Comparison of ENCODE assay signal across 19 mouse cellular contexts in the genomic region with DNA sequence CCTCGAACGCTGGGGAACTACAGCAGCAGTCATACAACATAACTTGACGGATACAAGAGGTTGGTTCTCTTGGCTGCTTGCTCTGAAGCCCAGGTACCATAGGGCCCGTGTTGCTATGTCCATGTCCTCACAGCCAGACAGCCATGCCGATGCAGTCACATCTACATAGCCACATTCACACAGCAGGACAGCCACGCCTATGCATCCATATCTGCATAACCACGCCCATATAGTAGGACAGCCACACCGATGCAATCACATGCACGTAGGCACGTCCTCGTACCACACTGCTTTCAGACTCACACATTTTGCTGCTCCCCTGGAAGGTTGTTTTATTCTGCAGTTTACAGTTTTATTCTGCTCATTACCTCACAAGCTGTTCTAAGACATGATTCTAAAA.
A peak's percentile ranks its signal among the peaks of the same experiment; 100 is the strongest.
DNase-seq lines count a peak whose midpoint lies in the region; ATAC-seq and TF ChIP-seq lines count a peak whose summit lies in the region.
"Had no signal": no experiment of that assay in that cellular context is flagged by ENCODE, and none has a peak within 500 bp of the region (broad histone marks: within the 10 kb centered on the region; RNA-seq: fewer than 3 reads in every experiment).

No protein-coding gene starts in this region.

- DNase-seq in embryo, embryonic 10 days (ENCODE audit: low spot score), result peak; percentile 25
- DNase-seq in embryo, embryonic 9.5 days (ENCODE audit: extremely low spot score), result no peak
- peak; percentile 3 for DNase-seq in ovary, postnatal 36 days (ENCODE audit: low spot score)
- DNase-seq in ovary, postnatal 14 days (ENCODE audit: low spot score), result no peak
- DNase-seq in gonadal fat pad, adult 2 months (ENCODE audit: low read depth), result peak; percentile 13
- peak; percentile 27 for DNase-seq in stomach, postnatal 0 days (ENCODE audit: low spot score)
- DNase-seq in adipocyte (ENCODE audit: low spot score), result no peak
- DNase-seq in right cerebral cortex, postnatal 36 days (ENCODE audit: low spot score in 2 of 2), result no peak
- DNase-seq: cerebellum, postnatal 10 days; gastrocnemius, postnatal 14 days; right cerebral cortex, adult 18-20 months; thymus, postnatal 25 days had no signal

- TF ChIP-seq CTCF in stomach, postnatal 0 days (IDR thresholded peaks at IDR 0.05; ENCODE audit: low read depth), result no peak

- no peaks in the 10 kb centered on the region for H3K4me1 ChIP-seq in stomach, postnatal 0 days (replicated peaks; ENCODE audit: control insufficient read depth, insufficient read depth)
- H3K4me1 ChIP-seq: embryonic facial prominence, embryonic 13.5 days; forebrain, embryonic 13.5 days; liver, embryonic 15.5 days; midbrain, embryonic 12.5 days had no signal

- ATAC-seq in stomach, postnatal 0 days (ENCODE audit: low FRiP score, low TSS enrichment), result peak; percentile 71; the same call in 1 of the 2 replicates
- ATAC-seq: CD4-positive, CD25-positive, alpha-beta regulatory T cell, adult 4 months; forebrain, embryonic 13.5 days; hindbrain, embryonic 16.5 days had no signal

- H3K27me3 ChIP-seq in stomach, postnatal 0 days (ENCODE audit: control insufficient read depth, insufficient read depth, low read length), result no peaks in the 10 kb centered on the region
- H3K27me3 ChIP-seq: embryonic facial prominence, embryonic 13.5 days; forebrain, embryonic 13.5 days; liver, embryonic 15.5 days; midbrain, embryonic 12.5 days had no signal

- H3K9ac ChIP-seq in stomach, postnatal 0 days (ENCODE audit: low read length), result no peak overlapping the region
- H3K9ac ChIP-seq: embryonic facial prominence, embryonic 13.5 days; forebrain, embryonic 13.5 days; liver, embryonic 15.5 days; midbrain, embryonic 12.5 days had no signal

- no peak overlapping the region for H3K4me3 ChIP-seq in stomach, postnatal 0 days (ENCODE audit: low read depth, low read length)
- H3K4me3 ChIP-seq: embryonic facial prominence, embryonic 13.5 days; forebrain, embryonic 13.5 days; limb, embryonic 10.5 days; liver, embryonic 15.5 days; midbrain, embryonic 12.5 days had no signal

- peak overlapping the region; percentile 26 for H3K4me2 ChIP-seq in stomach, postnatal 0 days (replicated peaks; ENCODE audit: low read depth)
- H3K4me2 ChIP-seq: embryonic facial prominence, embryonic 13.5 days; forebrain, embryonic 13.5 days; liver, embryonic 15.5 days; midbrain, embryonic 12.5 days had no signal

- no peaks in the 10 kb centered on the region for H3K9me3 ChIP-seq in stomach, postnatal 0 days (ENCODE audit: control insufficient read depth, low read length)
- H3K9me3 ChIP-seq: embryonic facial prominence, embryonic 13.5 days; forebrain, embryonic 13.5 days; limb, embryonic 10.5 days; liver, embryonic 15.5 days; midbrain, embryonic 12.5 days had no signal

- H3K27ac ChIP-seq in stomach, postnatal 0 days (replicated peaks), result no peak overlapping the region
- H3K27ac ChIP-seq: embryonic facial prominence, embryonic 13.5 days; forebrain, embryonic 13.5 days; limb, embryonic 10.5 days; liver, embryonic 15.5 days; midbrain, embryonic 12.5 days had no signal

- TF ChIP-seq EP300 in stomach, postnatal 0 days (optimal IDR thresholded peaks at IDR 0.05), result no peak

- 47% methylated on average over 11 of the region's 11 CpGs for WGBS in stomach, postnatal 0 days

- H3K36me3 ChIP-seq in stomach, postnatal 0 days (ENCODE audit: control insufficient read depth, insufficient read depth, low read length), result no peaks in the 10 kb centered on the region
- H3K36me3 ChIP-seq: embryonic facial prominence, embryonic 13.5 days; limb, embryonic 10.5 days; liver, embryonic 15.5 days; midbrain, embryonic 12.5 days had no signal

Comparison
In these comparisons a context has a peak if more than half of its experiments do, and no peak if none do; other contexts are left out.
1. DNase-seq: peak in embryo, embryonic 10 days (single experiment), ovary, postnatal 36 days (single experiment), gonadal fat pad, adult 2 months (single experiment) and stomach, postnatal 0 days (single experiment); none in embryo, embryonic 9.5 days (single experiment), ovary, postnatal 14 days (single experiment), adipocyte (single experiment) and right cerebral cortex, postnatal 36 days (0 of 2).